Mouse (Mus musculus): ENCODE results near the gene H2-K1.

- TF ChIP-seq ZNF384 (IDR thresholded peaks at IDR 0.05; ENCODE audit: low read depth, low read length) (no peak), MAFK (IDR thresholded peaks at IDR 0.05; ENCODE audit: insufficient read depth, low read depth, low read length) (peak; percentile 52; the same call in 1 of the 2 replicates)
Measured at GRCm38 (mm10) chr17:33994959-33995358, 5.2 kb downstream of the H2-K1 start.

Data from ES-E14 (cell line).